ENCODE assay signal across 9 mouse cellular contexts in the genomic region with DNA sequence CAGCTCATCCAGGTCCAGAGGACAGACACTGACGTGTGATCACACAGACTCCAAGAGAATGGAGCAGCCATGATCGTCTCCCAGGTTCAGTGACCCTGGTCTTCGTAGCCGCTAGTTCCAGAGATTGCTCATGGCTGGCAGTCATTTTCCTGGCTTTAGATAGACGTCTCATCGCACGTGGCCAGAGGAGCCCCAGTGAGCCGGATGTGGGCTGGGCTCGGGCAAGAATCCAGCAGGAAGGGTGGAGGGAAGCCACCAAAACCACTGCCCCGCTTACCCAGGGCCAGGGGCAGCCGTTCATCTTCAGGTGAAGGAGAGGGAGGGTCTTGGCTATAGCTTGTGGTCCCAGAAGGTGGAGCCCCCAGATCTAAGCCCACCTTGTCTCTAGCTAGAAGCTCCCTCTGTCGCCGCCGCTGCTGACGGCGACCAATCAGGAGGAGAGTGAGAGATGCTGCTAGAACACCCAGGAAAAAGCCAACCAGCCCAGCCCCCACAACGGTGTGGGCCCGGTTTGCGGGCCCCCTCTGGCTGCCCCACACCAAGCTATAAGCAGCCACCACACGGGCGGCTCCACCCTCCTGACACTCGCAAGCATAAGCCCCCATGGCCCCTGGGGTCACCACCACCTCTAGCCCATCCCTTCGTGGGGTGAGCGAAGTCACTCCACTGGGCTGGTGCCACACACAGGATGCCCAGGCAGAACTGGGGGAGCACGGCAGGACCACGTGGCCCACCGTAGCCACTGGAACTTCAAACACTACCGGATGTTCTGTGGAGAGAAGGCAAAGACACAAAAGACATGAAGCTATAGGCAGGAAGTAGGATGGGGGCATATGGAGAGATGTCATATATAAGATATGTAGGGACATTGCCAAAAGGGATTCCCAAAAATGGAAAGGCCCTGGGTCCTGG. TPM values are rescaled to one million over a fixed set of nuclear protein-coding genes. Genes with fewer than 3 reads are reported as not detected.
DNase-seq lines count a peak whose midpoint lies in the region; ATAC-seq and TF ChIP-seq lines count a peak whose summit lies in the region.
"Had no signal": no experiment of that assay in that cellular context is flagged by ENCODE, and none has a peak within 500 bp of the region (broad histone marks: within the 10 kb centered on the region; RNA-seq: fewer than 3 reads in every experiment).

No protein-coding gene starts in this region.

- H3K4me1 ChIP-seq in heart, embryonic 14.5 days (ENCODE audit: control insufficient read depth in 2 of 2, insufficient read depth in 2 of 2, low read length in 2 of 2), result no peaks in the 10 kb centered on the region; a peak in 1 of 4 replicates
- H3K4me1 ChIP-seq in heart, embryonic 11.5 days (ENCODE audit: control insufficient read depth, insufficient read depth, low read length), result no peaks in the 10 kb centered on the region
- H3K4me1 ChIP-seq in MEL (ENCODE audit: control insufficient read depth in 1 of 2, insufficient read depth in 2 of 2, low read length in 2 of 2), result peaks cover 9 to 43% of the 10 kb centered on the region in 2 experiments

- no peak overlapping the region for H3K9ac ChIP-seq in heart, embryonic 14.5 days (ENCODE audit: low read length)
- H3K9ac ChIP-seq in heart, embryonic 11.5 days (ENCODE audit: low read depth, low read length), result no peak overlapping the region
- H3K9ac ChIP-seq in MEL (ENCODE audit: control insufficient read depth, low read depth, low read length, poor library complexity, severe bottlenecking), result peak overlapping the region; percentile 33

- DNase-seq in MEL (ENCODE audit: low read depth, low spot score), result peak; percentile 87
- DNase-seq in induced T-regulatory cell, adult 2 months (ENCODE audit: low read depth), result peak; percentile 76
- DNase-seq in spleen, postnatal 36 days (ENCODE audit: low spot score in 2 of 2), result peak; percentile 48 to 50
- DNase-seq in embryo, embryonic 10 days (ENCODE audit: low spot score), result no peak
- no peak for DNase-seq in adrenal gland, adult (ENCODE audit: inconsistent age in 2 of 2, low spot score in 1 of 2)
- DNase-seq in left cerebral cortex, adult 2 months (ENCODE audit: extremely low spot score in 1 of 2, low spot score in 2 of 2), result no peak
- DNase-seq: kidney, adult 8-10 months had no signal

- no peak for ATAC-seq in heart, embryonic 14.5 days (ENCODE audit: insufficient number of reproducible peaks, insufficient read depth, low FRiP score, low read depth)
- no peak for ATAC-seq in heart, embryonic 11.5 days (replicated peaks; ENCODE audit: insufficient number of reproducible peaks, low FRiP score, low TSS enrichment)

- intact Hi-C loops in left cerebral cortex, adult 2 months (cut with DNase I), result no loop called here

- H3K27me3 ChIP-seq in heart, embryonic 14.5 days (ENCODE audit: control insufficient read depth, insufficient read depth, low read length), result 0 out of 2 replicates have a peak, but pooled peaks cover 5% of the 10 kb centered on the region
- H3K27me3 ChIP-seq in heart, embryonic 11.5 days (ENCODE audit: control insufficient read depth, insufficient read depth, low read length), result 0 out of 2 replicates have a peak, but pooled peaks cover 7% of the 10 kb centered on the region
- H3K27me3 ChIP-seq in MEL (ENCODE audit: control insufficient read depth in 1 of 2, insufficient read depth in 2 of 2, low read length in 2 of 2), result no peaks in the 10 kb centered on the region

- H3K9me3 ChIP-seq in heart, embryonic 14.5 days (ENCODE audit: control insufficient read depth, low read length), result no peaks in the 10 kb centered on the region
- H3K9me3 ChIP-seq in heart, embryonic 11.5 days (replicated peaks; ENCODE audit: control insufficient read depth, low read length), result no peaks in the 10 kb centered on the region
- no peaks in the 10 kb centered on the region for H3K9me3 ChIP-seq in MEL (replicated peaks; ENCODE audit: insufficient read depth, low read length)

- peak overlapping the region; percentile 27; the same call in 1 of the 2 replicates for H3K4me2 ChIP-seq in heart, embryonic 14.5 days (ENCODE audit: low read length)
- no peak overlapping the region for H3K4me2 ChIP-seq in heart, embryonic 11.5 days

- H3K4me3 ChIP-seq in heart, embryonic 14.5 days (ENCODE audit: control insufficient read depth in 1 of 2, insufficient read depth in 1 of 2, low read depth in 1 of 2, low read length in 2 of 2), result no peak overlapping the region
- no peak overlapping the region for H3K4me3 ChIP-seq in heart, embryonic 11.5 days (ENCODE audit: low read depth, low read length)
- H3K4me3 ChIP-seq in MEL (ENCODE audit: control insufficient read depth in 1 of 2, insufficient read depth in 1 of 2, low read depth in 2 of 2, low read length in 2 of 2), result peak overlapping the region; percentile 25 to 33; a peak in 3 of 4 replicates
- no peak overlapping the region for H3K4me3 ChIP-seq in left cerebral cortex, adult 2 months

- peak in 1 of 2 experiments; percentile 81; a peak in 3 of 4 replicates for TF ChIP-seq EP300 in MEL (IDR thresholded peaks at IDR 0.05; ENCODE audit: low read depth in 1 of 2, low read length in 2 of 2)

- WGBS in heart, embryonic 14.5 days, result 65% methylated on average over 28 of the region's 28 CpGs
- 71% methylated on average over 28 of the region's 28 CpGs for whole genome bisulfite sequencing in heart, embryonic 11.5 days (ENCODE audit: insufficient replicate concordance)

- no peaks in the 10 kb centered on the region for H3K79me2 ChIP-seq in MEL (ENCODE audit: control insufficient read depth, insufficient read depth, low read length, poor library complexity)

- H3K27ac ChIP-seq in heart, embryonic 14.5 days (replicated peaks in 1 of 2; ENCODE audit: control insufficient read depth in 1 of 2, insufficient read depth in 1 of 2, low read depth in 2 of 2, low read length in 2 of 2), result no peak overlapping the region
- H3K27ac ChIP-seq in heart, embryonic 11.5 days (ENCODE audit: low read depth, low read length), result no peak overlapping the region
- peak overlapping the region; percentile 42 for H3K27ac ChIP-seq in MEL (ENCODE audit: control insufficient read depth, low read depth, low read length)
- no peak overlapping the region for H3K27ac ChIP-seq in left cerebral cortex, adult 2 months

- H3K36me3 ChIP-seq in heart, embryonic 14.5 days (ENCODE audit: control insufficient read depth, insufficient read depth, low read length), result no peaks in the 10 kb centered on the region
- H3K36me3 ChIP-seq in heart, embryonic 11.5 days (ENCODE audit: control insufficient read depth, insufficient read depth, low read length), result no peaks in the 10 kb centered on the region
- H3K36me3 ChIP-seq in MEL (ENCODE audit: control insufficient read depth in 1 of 2, insufficient read depth in 2 of 2, low read length in 2 of 2), result peaks cover 0 to 24% of the 10 kb centered on the region in 2 experiments; a peak in 2 of 4 replicates

- no peak for TF ChIP-seq RAD21 in MEL (IDR thresholded peaks at IDR 0.05; ENCODE audit: low read depth, low read length)

- no peak for TF ChIP-seq CTCF in MEL (IDR thresholded peaks at IDR 0.05 in 2 of 3, conservative IDR thresholded peaks at IDR 0.05 in 1 of 3; ENCODE audit: control insufficient read depth in 1 of 3, insufficient read depth in 1 of 3, low read depth in 2 of 3, low read length in 3 of 3, poor library complexity in 1 of 3, severe bottlenecking in 1 of 3)
- no peak for TF ChIP-seq CTCF in left cerebral cortex, adult 2 months (IDR thresholded peaks at IDR 0.05)

- peak; percentile 41 to 44; a peak in 2 of 4 replicates for TF ChIP-seq POLR2A in MEL (IDR thresholded peaks at IDR 0.05; ENCODE audit: control insufficient read depth in 1 of 2, insufficient read depth in 1 of 2, low read depth in 1 of 2, low read length in 2 of 2, poor library complexity in 1 of 2)

TF ChIP-seq in MEL, 35 proteins besides CTCF, POLR2A, EP300 and RAD21 (continues in another document):
- TF ChIP-seq GABPA (IDR thresholded peaks at IDR 0.05; ENCODE audit: low read depth, low read length) (no peak), MAFK (IDR thresholded peaks at IDR 0.05; ENCODE audit: borderline replicate concordance, low read depth, low read length) (no peak), SIN3A (IDR thresholded peaks at IDR 0.05; ENCODE audit: low read length) (peak; percentile 70; the same call in 1 of the 2 replicates), JUND (IDR thresholded peaks at IDR 0.05; ENCODE audit: low read depth, low read length) (no peak), CHD1 (IDR thresholded peaks at IDR 0.05; ENCODE audit: low read depth, low read length) (no peak), BHLHE40 (IDR thresholded peaks at IDR 0.05; ENCODE audit: borderline replicate concordance, low read depth, low read length) (peak; percentile 92), ELF1 (IDR thresholded peaks at IDR 0.05; ENCODE audit: low read depth, low read length) (no peak), MYC (IDR thresholded peaks at IDR 0.05; ENCODE audit: low read depth, low read length) (peak; percentile 94), POLR2AphosphoS5 (IDR thresholded peaks at IDR 0.05; ENCODE audit: borderline replicate concordance, low read depth, low read length) (no peak), NELFE (IDR thresholded peaks at IDR 0.05; ENCODE audit: low read depth, low read length) (no peak; the same call in 1 of the 2 replicates), ZMIZ1 (IDR thresholded peaks at IDR 0.05; ENCODE audit: low read depth, low read length) (no peak), NRF1 (IDR thresholded peaks at IDR 0.05; ENCODE audit: insufficient read depth, low read depth, low read length, poor library complexity, severe bottlenecking) (no peak), POLR2AphosphoS2 (IDR thresholded peaks at IDR 0.05; ENCODE audit: low read length) (no peak), SMC3 (IDR thresholded peaks at IDR 0.05; ENCODE audit: low read depth, low read length) (no peak), KAT2A (conservative IDR thresholded peaks at IDR 0.05; ENCODE audit: low read depth, low read length) (no peak), HCFC1 (IDR thresholded peaks at IDR 0.05; ENCODE audit: low read depth, low read length) (no peak; the same call in 1 of the 2 replicates)

RNA-seq across cellular contexts. Expression of gene Sema4f, which starts 26.0 kb away (rescaled TPM):
- not detected in 2 replicates for polyA plus RNA-seq in heart, embryonic 14.5 days (2014; fragmentation: Nextera tagmentation; extraction: Ambion mirVana)
- polyA plus RNA-seq in heart, embryonic 11.5 days (2014; fragmentation: Nextera tagmentation; extraction: Ambion mirVana), result 0.04 and 0.15 TPM in 2 replicates
- total RNA-seq in MEL (2012; rRNA removed), result 0.03 and 0.04 TPM in 2 replicates
- under 1 TPM in 1 of 2 experiments, not detected in 1; 0.01 TPM for polyA plus RNA-seq in MEL (2012; ENCODE audit: insufficient read depth in 1 of 2, insufficient read length in 2 of 2, low read depth in 1 of 2, low replicate concordance in 2 of 2, missing spikeins in 1 of 2)
- total RNA-seq in left cerebral cortex, adult 2 months (2021), result 10 to 100 TPM; 39.4 to 40.7 TPM

RNA-seq across cellular contexts. Expression of gene M1ap, which starts 33.1 kb away (rescaled TPM):
- 0.35 and 1.4 TPM in 2 replicates for polyA plus RNA-seq in heart, embryonic 14.5 days (2014; fragmentation: Nextera tagmentation; extraction: Ambion mirVana)
- 0.70 and 1.1 TPM in 2 replicates for polyA plus RNA-seq in heart, embryonic 11.5 days (2014; fragmentation: Nextera tagmentation; extraction: Ambion mirVana)
- 3.9 and 6.2 TPM in 2 replicates for total RNA-seq in MEL (2012; rRNA removed)
- polyA plus RNA-seq in MEL (2012; ENCODE audit: insufficient read depth in 1 of 2, insufficient read length in 2 of 2, low read depth in 1 of 2, low replicate concordance in 2 of 2, missing spikeins in 1 of 2), result 1 to 10 TPM in 1 of 2 experiments, not detected in 1; 6.3 TPM
- not detected for total RNA-seq in left cerebral cortex, adult 2 months (2021)

Comparison
In these comparisons a context has a peak if more than half of its experiments do, and no peak if none do; other contexts are left out.
1. H3K4me3 ChIP-seq: peak in MEL (2 of 2); none in heart, embryonic 14.5 days (0 of 2), heart, embryonic 11.5 days (single experiment) and left cerebral cortex, adult 2 months (single experiment).
2. DNase-seq: peak in MEL (single experiment), induced T-regulatory cell, adult 2 months (single experiment) and spleen, postnatal 36 days (2 of 2); none in embryo, embryonic 10 days (single experiment), adrenal gland, adult (0 of 2) and left cerebral cortex, adult 2 months (0 of 2).